Mouse (Mus musculus) adrenal gland, adult 18-20 months (tissue): ENCODE results near the gene Adam19. TPM values are rescaled to one million over a fixed set of nuclear protein-coding genes. Genes with fewer than 3 reads are reported as not detected.

Experiments
- DNase-seq, 2 experiments: peaks; one replicate each; pipeline ENCODE4 v3.0.0; 2021 to 2022; ENCODE audit warnings: low spot score in 2 of 2
- total RNA-seq, 2 experiments: library from RNA; stranded (reverse); gene quantifications; 1 replicate in 1 of 2; 2 replicates in 1 of 2; pipeline ENCODE4 v1.2.3; 2021

The Adam19 gene
- total RNA-seq, 2 experiments from 2014 or later: 1.5 to 3.5 TPM

- no peak for DNase-seq
Observed at GRCm38 (mm10) chr11:46054311-46054710, 1.5 kb upstream of the Adam19 start.

- DNase-seq: no peak
Observed at GRCm38 (mm10) chr11:46054911-46055895, 589 bp upstream of the Adam19 start.

GRCm38 (mm10) chr11:46056770-46057411 lies 1.1 kb downstream of the Adam19 start:
- no peak for DNase-seq

- DNase-seq: no peak
Observed at GRCm38 (mm10) chr11:46058011-46058410, 2.2 kb downstream of the Adam19 start.

GRCm38 (mm10) chr11:46058916-46059315 lies 3.1 kb downstream of the Adam19 start:
- DNase-seq: no peak

- no peak for DNase-seq
Observed at GRCm38 (mm10) chr11:46059887-46060650, 4.3 kb downstream of the Adam19 start.

- no peak for DNase-seq
Observed at GRCm38 (mm10) chr11:46060651-46061020, 4.8 kb downstream of the Adam19 start.

GRCm38 (mm10) chr11:46061776-46062445 lies 6.1 kb downstream of the Adam19 start:
- DNase-seq: no peak

GRCm38 (mm10) chr11:46062569-46062968 lies 6.8 kb downstream of the Adam19 start:
- no peak for DNase-seq

- no peak for DNase-seq
Observed at GRCm38 (mm10) chr11:46062993-46063731, 7.4 kb downstream of the Adam19 start.

GRCm38 (mm10) chr11:46064767-46065166 lies 9.0 kb downstream of the Adam19 start:
- no peak for DNase-seq

GRCm38 (mm10) chr11:46065201-46066011 lies 9.6 kb downstream of the Adam19 start:
- peak in 1 of 2 experiments; percentile 60 for DNase-seq

GRCm38 (mm10) chr11:46067371-46068060 lies 11.7 kb downstream of the Adam19 start:
- DNase-seq: no peak

- DNase-seq: no peak
Observed at GRCm38 (mm10) chr11:46068756-46069407, 13.1 kb downstream of the Adam19 start.

GRCm38 (mm10) chr11:46069408-46070003 lies 13.7 kb downstream of the Adam19 start:
- no peak for DNase-seq

GRCm38 (mm10) chr11:46070161-46070560 lies 14.4 kb downstream of the Adam19 start:
- no peak for DNase-seq

- no peak for DNase-seq
Observed at GRCm38 (mm10) chr11:46070789-46071188, 15.0 kb downstream of the Adam19 start.
